Mouse (Mus musculus) cortical plate, adult 2 months (tissue): Measurements from ENCODE around the gene Agxt2. TPM values are rescaled to one million over a fixed set of nuclear protein-coding genes. Genes with fewer than 3 reads are reported as not detected.
A peak's percentile ranks its signal among the peaks of the same experiment; 100 is the strongest.

Source experiments
- H3K27ac ChIP-seq: fragments of 200-500 bp; 2 replicates; pipeline ENCODE4 v1.5.1; 2012; ENCODE audit warnings: low read length, control low read depth, inconsistent platforms; ENCODE audit not compliant: insufficient read depth
- H3K4me1 ChIP-seq: fragments of 200-500 bp; 2 replicates; pipeline ENCODE4 v1.6.1; 2011; ENCODE audit warnings: low read length; ENCODE audit not compliant: control insufficient read depth, insufficient read depth
- H3K4me3 ChIP-seq: fragments of 200-500 bp; 2 replicates; pipeline ENCODE4 v1.5.1; 2011; ENCODE audit warnings: mild to moderate bottlenecking, low read length, control low read depth; ENCODE audit not compliant: insufficient read depth
- CTCF ChIP-seq: fragments of 200-500 bp; IDR thresholded peaks from 2 replicates; pipeline ENCODE4 v1.5.1; 2011; ENCODE audit warnings: mild to moderate bottlenecking, control low read depth, low read length; ENCODE audit not compliant: insufficient read depth; ENCODE audit errors: extremely low read depth
- POLR2A ChIP-seq: fragments of 200-500 bp; IDR thresholded peaks from 2 replicates; pipeline ENCODE4 v1.6.1; 2011; ENCODE audit warnings: mild to moderate bottlenecking, low read length, control low read depth; ENCODE audit not compliant: insufficient read depth; ENCODE audit errors: extremely low read depth
- polyA plus RNA-seq: library from polyadenylated mRNA; depleted of rRNA; stranded (reverse); fragments of >200 nt; gene quantifications from 2 replicates; pipeline ENCODE4 v1.2.3, GENCODE M21; 2012; rRNA removed

Agxt2 gene
- polyA plus RNA-seq, 1 experiment = not detected

DNA sequence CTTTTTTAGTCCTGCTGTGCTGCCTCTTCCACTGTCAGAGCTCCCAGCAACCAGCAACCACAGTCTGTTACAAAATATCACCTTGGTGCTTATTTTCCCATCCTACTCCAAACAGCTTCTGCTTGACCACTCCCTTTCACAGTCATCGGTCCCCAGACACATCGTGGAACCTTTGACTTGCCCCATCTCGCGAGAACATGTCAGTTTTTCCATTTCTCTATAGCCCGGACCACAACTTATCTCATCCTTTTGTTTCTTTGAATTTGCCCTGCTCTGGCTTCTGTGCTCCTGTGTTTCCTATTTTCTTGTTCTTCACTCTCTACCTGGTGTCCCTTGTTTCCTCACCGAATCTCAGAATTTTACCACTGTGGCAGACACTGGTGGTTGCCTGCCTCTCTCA, 67.8 kb downstream of the Agxt2 start:
- H3K4me3 ChIP-seq = no peak overlapping the region
- TF ChIP-seq POLR2A (no peak), CTCF (no peak)
- H3K27ac ChIP-seq = peak overlapping the region; percentile 77
- peaks cover 2% of the 10 kb centered on the region; the same call in 1 of the 2 replicates for H3K4me1 ChIP-seq

DNA sequence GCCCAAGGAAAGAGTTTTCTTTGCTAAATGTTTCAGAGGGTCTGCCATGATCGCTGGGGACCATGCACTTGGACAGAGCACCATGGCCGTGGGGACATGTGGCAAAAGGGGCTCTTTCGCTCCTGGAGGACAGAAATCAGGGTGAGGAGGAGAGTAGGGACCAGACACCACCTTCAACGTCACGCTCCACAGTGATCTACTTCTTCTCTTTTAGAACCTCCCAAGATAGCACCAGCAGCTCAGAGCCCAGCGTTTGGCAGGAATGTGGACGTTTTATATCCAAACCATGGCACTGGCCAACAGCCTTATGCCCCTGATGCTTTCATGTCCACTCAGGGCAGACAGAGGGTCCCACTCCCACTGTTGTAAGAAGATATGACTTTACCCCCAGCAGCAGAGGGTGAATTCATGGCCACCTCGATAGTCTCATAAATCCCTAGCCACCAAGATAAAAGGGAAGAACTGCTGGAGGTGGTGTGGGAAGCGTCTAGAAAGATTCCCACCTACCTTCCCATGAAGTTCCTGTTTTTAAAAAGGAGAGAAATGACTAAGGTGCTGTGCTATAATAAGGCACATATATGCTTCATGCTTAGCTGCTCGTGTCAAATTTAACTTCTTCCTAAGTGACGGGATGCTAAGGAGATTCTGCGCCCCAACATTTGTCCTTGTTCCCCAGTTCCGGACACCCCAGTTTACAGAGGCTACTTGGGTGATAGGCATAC, 68.4 kb downstream of the Agxt2 start:
- TF ChIP-seq CTCF (no peak), POLR2A (no peak)
- Histone ChIP-seq H3K4me3 (no peak overlapping the region), H3K4me1 (peaks cover 2% of the 10 kb centered on the region; the same call in 1 of the 2 replicates), H3K27ac (peak overlapping the region; percentile 77)

GRCm38 (mm10) chr15:10436893-10437292, 78.6 kb downstream of the Agxt2 start:
- peaks cover 3% of the 10 kb centered on the region for H3K4me1 ChIP-seq
- TF ChIP-seq POLR2A (no peak), CTCF (no peak)
- H3K4me3 ChIP-seq = no peak overlapping the region
- no peak overlapping the region for H3K27ac ChIP-seq

DNA sequence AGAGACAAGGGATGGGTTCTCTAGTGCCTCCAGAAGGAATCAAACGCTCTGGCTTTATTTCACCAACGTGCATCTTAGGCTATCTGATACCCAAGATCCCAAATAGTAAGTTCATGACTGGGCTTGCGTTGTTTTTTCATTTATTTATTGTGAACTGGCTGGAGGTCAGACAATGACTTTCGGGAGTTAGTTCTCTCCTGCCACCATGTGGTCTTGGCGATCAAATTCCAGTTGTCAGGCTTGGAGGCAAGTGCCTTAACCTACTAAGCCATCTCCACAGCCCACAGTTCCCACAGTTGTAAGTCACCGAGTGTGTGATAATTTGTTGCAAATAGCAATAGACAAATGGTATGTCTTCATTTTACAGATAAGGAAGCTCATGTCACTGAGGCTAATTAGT, 81.6 kb downstream of the Agxt2 start:
- Histone ChIP-seq H3K4me1 (peaks cover 3% of the 10 kb centered on the region), H3K27ac (no peak overlapping the region), H3K4me3 (no peak overlapping the region)
- TF ChIP-seq POLR2A = no peak
- peak; percentile 34 for TF ChIP-seq CTCF

DNA sequence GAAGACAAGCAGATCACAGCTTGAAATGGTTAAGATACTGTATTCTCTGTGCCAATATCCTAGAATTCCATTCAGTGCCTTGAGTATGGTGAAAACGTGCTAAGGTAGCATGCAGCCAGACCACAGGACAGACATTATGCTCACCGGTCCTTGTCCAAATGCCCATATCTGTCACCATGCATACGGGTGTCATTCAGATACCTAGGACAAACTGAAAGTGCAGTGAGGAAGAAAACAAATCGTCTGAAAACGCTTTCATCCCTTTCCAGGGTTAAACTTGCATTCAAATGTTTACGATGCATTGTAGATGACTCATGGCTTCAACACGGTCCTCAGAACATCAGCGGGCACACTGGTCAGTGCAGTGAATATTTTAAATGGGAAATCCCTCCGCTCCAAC, 83.2 kb downstream of the Agxt2 start:
- Histone ChIP-seq H3K4me3 (no peak overlapping the region), H3K4me1 (peaks cover 3% of the 10 kb centered on the region), H3K27ac (no peak overlapping the region)
- TF ChIP-seq POLR2A = no peak
- no peak for TF ChIP-seq CTCF

DNA sequence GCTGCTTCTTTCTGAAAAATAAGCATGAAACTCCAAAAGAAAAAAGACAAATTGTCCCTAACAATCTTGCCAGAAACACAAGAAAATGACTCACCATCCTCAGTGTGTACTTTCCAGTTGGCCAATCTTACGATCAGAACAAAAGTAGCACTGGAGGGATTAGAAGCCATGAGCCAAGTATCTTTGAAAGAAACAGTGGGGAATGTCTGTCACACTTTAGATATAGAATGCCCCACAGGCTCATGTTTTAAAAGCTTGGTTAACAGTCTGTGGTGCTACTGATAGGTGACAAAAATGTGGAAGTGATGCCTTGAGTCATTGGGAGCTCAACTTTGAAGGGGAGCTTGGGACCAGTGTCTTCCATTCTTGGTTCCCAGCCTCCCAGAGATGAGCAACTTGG, 83.9 kb downstream of the Agxt2 start:
- TF ChIP-seq CTCF (no peak), POLR2A (no peak)
- Histone ChIP-seq H3K4me1 (peaks cover 2% of the 10 kb centered on the region), H3K27ac (no peak overlapping the region), H3K4me3 (no peak overlapping the region)

- TF ChIP-seq CTCF (no peak), POLR2A (no peak)
- Histone ChIP-seq H3K27ac (no peak overlapping the region), H3K4me1 (no peaks in the 10 kb centered on the region), H3K4me3 (no peak overlapping the region)
These were observed 88.8 kb downstream of the Agxt2 start for GRCm38 (mm10) chr15:10447102-10447501.

Other genes starting within 250 kb of the Agxt2 start
- 0.23 and 0.54 TPM in 2 replicates for gene Prlr, start 181.3 kb upstream of the Agxt2 start, polyA plus RNA-seq
- gene Gm21973, start 33.2 kb upstream of the Agxt2 start, polyA plus RNA-seq = not detected in 2 replicates
- 25.0 and 28.3 TPM in 2 replicates for gene Dnajc21, start 112.0 kb downstream of the Agxt2 start, polyA plus RNA-seq
- gene Brix1, start 127.4 kb downstream of the Agxt2 start, polyA plus RNA-seq = 11.3 and 11.8 TPM in 2 replicates
- 15.1 and 16.0 TPM in 2 replicates for gene Rad1, start 127.5 kb downstream of the Agxt2 start, polyA plus RNA-seq
- gene Ttc23l, start 200.1 kb downstream of the Agxt2 start, polyA plus RNA-seq = not detected in 2 replicates